Mouse (Mus musculus) megakaryocyte, adult 5-6 weeks (primary cell): ENCODE measurements around the gene Troap. TPM values are rescaled to one million over a fixed set of nuclear protein-coding genes. Genes with fewer than 3 reads are reported as not detected.

Experiments
- ATAC-seq: 2 replicates; pipeline ENCODE4 v1.8.0; 2016; ENCODE audit warnings: mild to moderate bottlenecking, inconsistent platforms; ENCODE audit not compliant: poor library complexity, severe bottlenecking
- total RNA-seq, 2 experiments: library from RNA; stranded (forward) in 1 of 2; stranded (reverse) in 1 of 2; fragments of 153-499, 151-499 nt in 1 of 2; fragments of 221-1000, 200-1000 nt in 1 of 2; gene quantifications; 2 replicates each; pipeline versions ENCODE4 v1.2.3 to v1.2.4; 2015 to 2017

The Troap gene
- total RNA-seq, 2 experiments from 2014 or later = 27.1 to 27.9 TPM

DNA sequence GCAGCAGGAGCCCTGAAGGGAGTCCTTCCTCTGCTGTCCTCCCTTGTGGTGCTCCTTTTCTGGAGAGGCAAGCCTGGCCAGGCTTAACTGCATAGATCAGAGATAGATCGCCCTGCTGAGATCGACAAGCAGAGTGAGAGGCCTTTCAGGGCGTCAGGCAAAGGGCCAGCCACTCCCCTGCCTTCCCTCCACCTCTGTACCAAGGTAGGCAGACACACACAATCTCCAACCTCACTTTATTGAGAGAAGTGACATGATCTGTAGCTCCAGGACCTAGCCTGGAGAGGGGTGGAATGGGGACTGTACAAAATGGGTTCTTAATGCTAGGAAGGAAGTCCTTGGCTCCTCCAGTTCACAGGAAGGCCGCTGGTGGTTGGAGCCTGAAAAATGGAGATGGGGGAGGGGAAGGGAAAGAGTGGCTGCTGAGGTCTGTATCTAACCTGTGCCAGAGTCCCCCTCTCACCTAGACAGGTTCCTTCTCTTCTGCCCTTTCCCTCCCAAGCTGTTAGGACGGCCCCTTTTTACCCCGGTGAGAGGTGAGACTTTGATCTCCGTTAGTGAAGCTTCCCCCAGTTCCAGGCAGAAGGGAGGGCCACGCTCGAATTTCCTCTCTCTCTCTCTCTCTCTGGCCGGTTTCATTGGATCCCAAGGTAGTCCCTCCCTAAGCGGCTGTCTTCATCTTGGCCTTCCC lies 9.6 kb downstream of the Troap start:
- ATAC-seq = no peak

DNA sequence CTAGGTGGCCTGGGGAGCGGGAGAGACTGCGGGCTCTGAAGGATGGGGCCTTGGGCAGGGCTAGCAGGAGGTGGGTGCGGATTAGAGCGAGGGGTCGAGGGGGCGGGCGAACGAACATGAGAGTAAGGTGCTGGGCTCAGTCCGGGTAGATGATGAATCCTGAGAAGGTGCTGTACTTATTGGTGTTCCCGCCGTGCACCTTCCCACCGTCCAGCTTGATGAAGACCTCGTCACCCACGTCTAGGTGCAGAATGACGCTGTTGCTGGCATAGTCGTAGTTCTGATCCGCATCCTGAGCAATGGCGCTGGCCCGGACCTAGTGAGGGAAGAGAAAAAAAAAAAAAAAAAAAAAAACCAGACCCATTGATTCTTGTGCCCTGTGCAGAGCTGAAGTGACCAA lies 10.2 kb downstream of the Troap start:
- no peak for ATAC-seq

GRCm38 (mm10) chr15:99085997-99086396 lies 11.6 kb downstream of the Troap start:
- no peak for ATAC-seq

DNA sequence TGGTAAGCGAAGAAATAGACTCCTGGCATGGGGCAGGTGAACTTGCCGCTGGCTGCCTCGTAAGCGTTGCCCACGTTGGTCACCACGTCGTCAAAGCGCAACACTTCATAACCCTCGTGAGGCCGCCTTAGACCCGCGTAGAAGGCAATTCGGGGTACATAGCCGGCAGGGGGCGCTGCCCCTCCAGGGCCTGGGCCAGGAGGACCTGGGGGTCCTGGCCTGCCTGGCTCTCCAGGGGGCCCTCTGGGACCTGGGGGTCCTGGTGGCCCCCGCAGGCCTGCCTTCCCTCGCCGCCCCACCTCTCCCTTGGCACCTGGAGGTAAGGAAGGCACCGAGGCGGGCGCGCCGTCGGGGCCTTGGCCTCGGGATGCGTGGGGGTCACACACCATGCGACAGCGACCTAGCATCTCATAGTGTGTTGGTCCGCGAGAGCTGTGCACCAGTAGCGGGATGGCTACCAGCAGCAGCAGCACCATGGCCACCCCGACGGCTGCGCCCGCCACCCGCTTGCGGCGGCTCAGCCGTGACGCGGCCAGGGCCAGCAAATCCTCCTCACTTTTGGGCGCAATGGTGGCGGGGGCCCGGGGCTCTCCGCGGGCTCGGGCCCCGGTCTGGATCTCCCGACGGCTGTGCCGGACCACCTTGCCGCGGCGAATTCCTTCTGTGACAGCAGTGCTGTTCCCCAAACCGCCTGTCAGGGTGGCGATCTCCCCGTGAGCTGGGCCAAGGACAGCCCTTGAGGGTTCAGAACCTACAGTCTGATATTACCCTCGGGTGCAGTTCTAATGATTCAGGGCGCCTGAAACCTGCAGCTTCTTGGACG lies 13.1 kb downstream of the Troap start, which contains the start of gene C1ql4:
Gene C1ql4, minus strand, starts transcription at position 565 of the 823 bp plus-strand sequence.
- peak; percentile 16; the same call in 1 of the 2 replicates for ATAC-seq

DNA sequence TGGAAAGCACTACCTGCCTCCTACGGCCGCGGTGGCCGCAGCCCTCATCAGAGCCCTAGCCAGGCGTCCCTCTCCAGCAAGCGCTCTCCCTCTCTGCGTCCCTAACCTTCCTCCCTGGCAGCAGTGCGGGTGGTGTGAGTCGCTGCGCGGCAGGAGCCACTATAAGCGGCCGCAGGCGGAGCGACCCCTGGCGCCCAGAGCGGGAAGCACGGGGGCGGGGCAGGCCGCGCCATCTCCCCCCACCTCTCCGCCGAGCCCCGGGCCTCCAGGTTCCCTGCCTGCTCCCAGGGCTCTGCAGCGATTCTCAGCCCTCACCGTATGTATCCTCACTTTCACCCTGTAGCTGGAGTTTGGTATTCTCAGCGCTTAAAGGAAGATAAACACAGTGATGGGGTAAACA lies 13.9 kb downstream of the Troap start:
- peak; percentile 95 for ATAC-seq

GRCm38 (mm10) chr15:99089069-99089468 lies 14.7 kb downstream of the Troap start:
- ATAC-seq = no peak

DNA sequence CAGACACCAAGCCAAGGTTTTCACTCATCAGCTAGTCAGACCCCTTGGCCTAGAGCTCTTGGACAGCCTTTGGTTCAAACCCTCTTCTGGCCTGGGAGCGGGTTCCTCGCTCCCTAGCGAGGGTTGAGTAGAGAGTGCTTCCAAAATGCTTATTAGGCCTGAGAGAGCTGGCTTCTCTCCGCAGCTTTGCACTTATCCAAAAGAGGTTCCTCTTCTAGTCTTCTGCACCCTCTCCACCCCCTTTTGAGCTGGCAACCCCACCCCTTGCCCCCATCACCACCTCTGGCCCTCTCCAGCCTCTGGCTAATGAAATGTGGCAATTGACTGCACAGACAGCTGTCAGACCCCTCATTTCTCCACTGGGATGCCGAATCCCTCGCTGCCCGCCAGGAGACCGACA lies 18.5 kb downstream of the Troap start, which contains the start of gene Dnajc22:
Gene Dnajc22, plus strand, starts transcription at position 301 of the 400 bp plus-strand sequence.
- no peak for ATAC-seq

DNA sequence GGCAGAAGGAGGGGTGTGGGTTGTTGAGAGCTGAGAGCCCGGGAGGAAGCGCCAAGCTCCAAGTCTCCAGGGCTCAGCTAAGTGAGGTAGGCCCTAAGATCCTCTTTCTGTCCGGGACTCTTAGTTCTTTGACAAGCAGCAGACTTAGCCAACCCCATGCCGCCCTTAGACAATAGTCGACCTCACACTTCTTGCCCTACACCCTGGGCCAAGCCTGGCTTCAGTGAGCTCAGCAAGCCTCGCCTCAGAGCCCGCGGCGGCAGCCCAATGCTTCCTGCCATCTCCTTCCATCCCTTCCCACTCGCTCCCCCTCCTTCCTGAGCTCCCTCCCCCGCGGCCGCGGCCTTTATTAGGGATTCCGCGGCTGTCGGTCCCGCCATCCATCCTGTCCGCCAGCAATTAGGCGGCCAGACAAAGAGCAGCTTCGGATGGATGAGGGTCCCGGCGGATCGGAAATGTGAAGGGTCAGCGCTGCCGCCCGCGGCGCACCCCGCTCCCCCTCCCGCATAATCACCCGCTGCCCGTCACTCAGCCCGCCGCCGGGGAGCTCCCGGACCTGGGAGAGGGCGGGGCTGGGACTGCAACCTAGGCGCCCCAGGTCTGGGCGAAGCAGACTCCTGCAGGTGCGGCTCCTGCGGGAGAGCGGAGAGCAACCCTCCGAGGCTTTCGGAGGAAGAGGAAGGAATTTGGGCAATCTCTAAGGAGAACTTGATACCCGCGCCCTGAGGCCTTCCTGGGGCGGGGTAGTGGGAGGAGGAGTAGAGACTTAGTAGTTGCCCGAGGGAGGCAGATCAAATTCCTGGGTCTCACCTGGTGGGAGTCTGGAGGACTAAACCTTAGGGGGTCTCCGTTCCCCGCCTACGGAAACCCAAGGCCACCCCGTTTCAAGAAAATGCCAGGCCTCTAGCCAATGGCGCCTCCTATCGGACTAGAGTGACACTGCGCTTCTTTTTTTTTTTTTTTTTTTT lies 19.2 kb downstream of the Troap start:
- peak; percentile 62 for ATAC-seq

GRCm38 (mm10) chr15:99094631-99095270 lies 20.4 kb downstream of the Troap start:
- no peak for ATAC-seq

- ATAC-seq = no peak
Observed at GRCm38 (mm10) chr15:99095356-99095755, 21.0 kb downstream of the Troap start.

DNA sequence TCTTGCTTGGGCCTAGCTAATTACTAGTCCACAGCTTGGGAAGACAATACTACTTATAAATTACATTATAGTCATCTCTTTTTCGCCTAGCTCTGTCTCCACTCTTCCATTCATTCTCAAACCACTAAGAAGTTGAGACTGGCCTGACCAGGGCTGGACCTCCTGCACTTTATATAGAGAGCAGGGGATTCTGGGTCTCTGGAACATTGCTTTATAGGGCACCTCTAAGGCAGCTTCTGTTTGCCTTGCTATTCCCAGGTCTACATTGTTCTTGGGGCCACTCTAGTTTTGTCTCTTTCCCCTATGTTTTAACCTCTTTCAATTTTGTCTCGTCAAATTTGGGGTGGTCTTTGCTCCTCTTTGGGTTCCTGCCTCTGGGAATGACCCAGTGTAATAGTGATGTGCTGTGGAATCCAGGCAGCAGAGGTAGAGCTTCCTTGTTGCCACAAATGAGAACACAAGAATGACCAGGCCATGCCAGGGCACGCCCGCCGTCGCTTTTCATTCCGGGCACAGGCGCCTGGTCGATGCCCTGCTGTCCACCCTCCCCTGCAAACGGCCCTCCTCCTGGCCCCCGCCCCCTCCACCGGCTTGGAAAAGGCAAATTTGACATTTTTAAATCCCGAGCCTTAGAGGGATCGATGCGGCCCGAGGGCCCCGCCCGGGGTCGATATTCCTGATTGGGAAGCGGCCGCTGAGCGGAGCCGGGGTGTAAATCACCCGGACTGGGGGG lies 21.9 kb downstream of the Troap start:
- no peak for ATAC-seq

DNA sequence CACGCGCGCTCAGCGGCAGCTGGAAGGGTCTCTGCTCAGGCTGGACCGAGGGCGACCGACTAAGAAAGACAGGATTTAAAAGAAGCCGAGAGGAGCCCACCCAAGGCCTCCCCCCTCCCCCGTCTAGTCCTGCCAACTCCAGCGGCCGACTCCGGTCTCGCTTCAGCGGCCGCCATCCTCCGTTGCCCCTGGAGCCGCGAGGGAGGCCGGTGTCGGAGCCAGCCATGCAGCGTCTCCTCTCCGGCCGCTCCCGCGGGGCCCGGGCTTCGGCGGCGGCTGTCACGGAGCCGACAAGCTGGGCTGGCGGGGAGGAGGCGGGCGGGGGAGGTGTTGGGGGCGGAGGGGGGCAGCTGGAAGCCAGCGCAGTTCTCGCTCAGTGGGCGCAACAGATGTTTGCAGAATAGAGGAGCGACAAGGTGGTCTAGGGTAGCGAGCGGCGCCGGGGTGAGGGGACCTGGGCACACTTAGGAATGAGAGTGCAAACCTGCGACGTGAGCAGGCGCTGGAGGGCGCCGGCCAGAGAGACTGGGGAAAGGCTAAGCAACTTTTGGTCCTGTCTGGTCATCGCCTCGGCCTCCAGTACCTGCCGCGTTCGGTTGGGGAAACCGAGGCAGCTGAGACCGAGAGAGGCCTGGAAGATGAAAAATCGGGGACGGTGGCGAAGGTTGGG lies 22.6 kb downstream of the Troap start:
- ATAC-seq = no peak

GRCm38 (mm10) chr15:99097840-99098492 lies 23.6 kb downstream of the Troap start:
- ATAC-seq = no peak

- no peak for ATAC-seq
Observed at GRCm38 (mm10) chr15:99098493-99098861, 24.1 kb downstream of the Troap start.

GRCm38 (mm10) chr15:99099139-99099556 lies 24.8 kb downstream of the Troap start:
- ATAC-seq = peak; percentile 51; the same call in 1 of the 2 replicates

GRCm38 (mm10) chr15:99099984-99100383 lies 25.6 kb downstream of the Troap start:
- no peak for ATAC-seq

- no peak for ATAC-seq
Observed at GRCm38 (mm10) chr15:99105238-99105637, 30.9 kb downstream of the Troap start.

GRCm38 (mm10) chr15:99107866-99108265 lies 33.5 kb downstream of the Troap start:
- ATAC-seq = no peak

DNA sequence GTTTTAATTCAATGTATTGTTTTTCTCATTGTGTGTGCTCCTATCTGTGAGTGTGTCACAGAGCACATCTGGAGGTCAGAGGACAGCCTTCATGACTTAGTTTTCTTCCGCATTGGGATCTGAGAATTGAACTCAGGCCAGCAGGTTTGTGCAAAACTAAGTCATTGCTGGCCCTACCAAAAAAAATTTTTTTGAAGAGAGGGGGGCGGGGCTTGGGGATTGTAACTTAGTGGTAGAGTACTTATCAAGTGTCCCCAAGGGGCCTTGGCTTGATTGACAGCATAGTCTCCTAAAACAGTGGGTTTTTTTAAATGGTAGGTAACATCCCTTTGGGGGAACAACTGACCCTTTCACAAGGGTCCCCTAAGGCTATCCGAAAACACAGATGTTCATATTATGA lies 36.8 kb downstream of the Troap start:
- ATAC-seq = no peak
